Mouse (Mus musculus) CH12.LX (cell line): ENCODE results near the gene Mageb3. TPM values are rescaled to one million over a fixed set of nuclear protein-coding genes. Genes with fewer than 3 reads are reported as not detected.
A peak's percentile ranks its signal among the peaks of the same experiment; 100 is the strongest.
"Not testable (repeated sequence)": the region's sequence is repeated elsewhere in the genome, so short reads cannot be mapped to it uniquely, and the experiment has no call there.

Source experiments
- DNase-seq: peaks from one replicate; pipeline ENCODE4 v3.0.0-alpha.2; 2013; ENCODE audit errors: extremely low read depth
- H3K27ac ChIP-seq: 2 replicates; pipeline ENCODE4 v1.5.1; 2012; ENCODE audit warnings: low read depth, mild to moderate bottlenecking, control low read depth, moderate library complexity; ENCODE audit not compliant: insufficient read depth
- H3K27me3 ChIP-seq: replicated peaks from 2 replicates; pipeline ENCODE3; 2012; ENCODE audit warnings: inconsistent platforms
- H3K36me3 ChIP-seq, 2 experiments: replicated peaks in 1 of 2; 2 replicates each; pipeline versions ENCODE3 to v1.6.1; 2012; ENCODE audit warnings: inconsistent platforms in 1 of 2, low read length in 1 of 2, mild to moderate bottlenecking in 1 of 2, mixed read lengths in 1 of 2, moderate library complexity in 1 of 2; ENCODE audit not compliant: control insufficient read depth in 1 of 2, insufficient read depth in 1 of 2
- H3K4me1 ChIP-seq, 2 experiments: 2 replicates each; pipeline ENCODE4 v1.6.1; 2012; ENCODE audit warnings: inconsistent platforms in 1 of 2, moderate library complexity in 1 of 2; ENCODE audit not compliant: insufficient read depth in 2 of 2, control insufficient read depth in 1 of 2
- H3K4me2 ChIP-seq: 2 replicates; pipeline ENCODE4 v1.6.1; 2012; ENCODE audit warnings: low read depth, mild to moderate bottlenecking, control low read depth; ENCODE audit not compliant: poor library complexity, insufficient read depth, severe bottlenecking
- H3K4me3 ChIP-seq, 3 experiments: fragments of 150-350 bp in 1 of 3; sonication (generic) in 1 of 3; replicated peaks in 1 of 3; 2 replicates each; pipeline versions ENCODE3 to v1.5.1; 2011 to 2012; ENCODE audit warnings: low read depth in 2 of 3, low read length in 2 of 3, mild to moderate bottlenecking in 2 of 3, moderate library complexity in 2 of 3, control low read depth in 1 of 3, improper control_type of control experiment in 1 of 3, inconsistent platforms in 1 of 3, mixed read lengths in 1 of 3; ENCODE audit not compliant: poor library complexity in 1 of 3
- H3K79me2 ChIP-seq: replicated peaks from 2 replicates; pipeline ENCODE4 v1.6.1; 2012; ENCODE audit warnings: mild to moderate bottlenecking, moderate library complexity; ENCODE audit not compliant: control insufficient read depth, poor library complexity, insufficient read depth, severe bottlenecking; ENCODE audit errors: extremely low read depth
- H3K9ac ChIP-seq: 2 replicates; pipeline ENCODE4 v1.6.1; 2012; ENCODE audit warnings: low read depth, mild to moderate bottlenecking, control low read depth, moderate library complexity; ENCODE audit not compliant: insufficient read depth
- H3K9me3 ChIP-seq: replicated peaks from 2 replicates; pipeline ENCODE3; 2012; ENCODE audit warnings: low read length, inconsistent platforms, mixed read lengths
- CTCF ChIP-seq, 2 experiments: IDR thresholded peaks in 1 of 2; conservative IDR thresholded peaks in 1 of 2; 2 replicates each; pipeline ENCODE4 v1.5.1; 2011 to 2012; ENCODE audit warnings: low read depth in 2 of 2, low read length in 2 of 2, improper control_type of control experiment in 1 of 2, inconsistent platforms in 1 of 2, mild to moderate bottlenecking in 1 of 2, moderate library complexity in 1 of 2
- EP300 ChIP-seq: IDR thresholded peaks from 2 replicates; pipeline ENCODE4 v1.6.1; 2011; ENCODE audit warnings: low read length, improper control_type of control experiment
- JUN ChIP-seq: IDR thresholded peaks from 2 replicates; pipeline ENCODE4 v1.6.1; 2011; ENCODE audit warnings: low read depth, mild to moderate bottlenecking, low read length, improper control_type of control experiment, moderate library complexity; ENCODE audit not compliant: insufficient read depth
- MAFK ChIP-seq: IDR thresholded peaks from 2 replicates; pipeline ENCODE4 v1.6.1; 2011; ENCODE audit warnings: low read length, improper control_type of control experiment; ENCODE audit not compliant: insufficient replicate concordance
- NRF1 ChIP-seq: IDR thresholded peaks from 2 replicates; pipeline ENCODE4 v1.6.1; 2014; ENCODE audit warnings: low read depth, mild to moderate bottlenecking, inconsistent platforms, low read length, improper control_type of control experiment, moderate library complexity
- PAX5 ChIP-seq: IDR thresholded peaks from 2 replicates; pipeline ENCODE4 v1.6.1; 2012; ENCODE audit warnings: low read length, inconsistent platforms, mixed read lengths
- SIN3A ChIP-seq: IDR thresholded peaks from 2 replicates; pipeline ENCODE4 v1.6.1; 2012; ENCODE audit warnings: low read length, improper control_type of control experiment, inconsistent platforms
- TCF12 ChIP-seq: IDR thresholded peaks from 2 replicates; pipeline ENCODE4 v1.6.1; 2014; ENCODE audit warnings: low read depth, mild to moderate bottlenecking, inconsistent platforms, low read length, improper control_type of control experiment
- dilution Hi-C: fragments of 300-500 bp; cut with MboI; formaldehyde crosslinking; loops from 2 replicates; pipeline ENCODE4 v1.14.3; 2020; ENCODE audit warnings: low sequenced_read_pairs; ENCODE audit not compliant: extremely low pct_unique_long_range_greater_than_20kb, extremely low pct_ligation_motif_present
- in situ Hi-C: fragments of 300-500 bp; cut with MboI; formaldehyde crosslinking; loops from 3 replicates; pipeline ENCODE4 v1.14.3; 2019; ENCODE audit warnings: low sequenced_read_pairs, low pct_ligation_motif_present, low pct_unique_long_range_greater_than_20kb, mixed read lengths
- polyA plus RNA-seq: library from polyadenylated mRNA; unstranded; fragments of >175 nt; gene quantifications from 2 replicates; pipeline ENCODE4 v1.2.1, GENCODE M21; 2012; ENCODE audit warnings: low read depth; ENCODE audit not compliant: insufficient read length
- total RNA-seq, 2 experiments: library from RNA; depleted of rRNA; stranded (reverse); fragments of 300-350 nt in 1 of 2; fragments of >200 nt in 1 of 2; gene quantifications; 2 replicates each; pipeline ENCODE4 v1.2.3; 2012 to 2014

The Mageb3 gene
- total and polyA plus RNA-seq, 3 experiments: not detected

DNA sequence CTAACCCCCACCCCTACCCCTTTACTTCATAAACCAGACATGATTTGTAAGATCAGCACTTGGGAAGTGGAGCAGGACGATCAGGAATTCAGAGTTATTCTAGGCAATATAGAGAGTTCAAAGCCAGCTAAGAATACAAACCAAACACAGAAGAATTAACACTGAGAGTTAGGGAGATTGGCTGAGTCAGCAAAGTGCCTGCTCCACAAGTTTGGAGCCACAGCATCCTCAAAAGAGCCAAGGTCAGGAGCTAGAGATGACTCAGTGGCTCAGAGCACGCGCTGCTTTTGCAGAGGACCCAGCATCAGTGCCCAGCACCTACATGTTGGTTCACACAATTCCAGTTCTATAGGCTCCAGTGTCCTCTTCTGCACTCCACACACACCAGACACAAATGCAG is 12.5 kb downstream of the Mageb3 start:
- H3K9ac ChIP-seq: no peak overlapping the region
- H3K27me3 ChIP-seq: no peaks in the 10 kb centered on the region
- dilution Hi-C loops (no loop called here), in situ Hi-C loops (no loop called here)
- no peak for TF ChIP-seq PAX5
- peak; percentile 58; the same call in 1 of the 2 replicates for TF ChIP-seq MAFK
- no peaks in the 10 kb centered on the region for H3K36me3 ChIP-seq
- no peaks in the 10 kb centered on the region for H3K79me2 ChIP-seq
- H3K27ac ChIP-seq: no peak overlapping the region
- no peaks in the 10 kb centered on the region for H3K4me1 ChIP-seq
- no peak overlapping the region for H3K4me2 ChIP-seq
- no peaks in the 10 kb centered on the region for H3K9me3 ChIP-seq
- H3K4me3 ChIP-seq: no peak overlapping the region
- DNase-seq: no peak

DNA sequence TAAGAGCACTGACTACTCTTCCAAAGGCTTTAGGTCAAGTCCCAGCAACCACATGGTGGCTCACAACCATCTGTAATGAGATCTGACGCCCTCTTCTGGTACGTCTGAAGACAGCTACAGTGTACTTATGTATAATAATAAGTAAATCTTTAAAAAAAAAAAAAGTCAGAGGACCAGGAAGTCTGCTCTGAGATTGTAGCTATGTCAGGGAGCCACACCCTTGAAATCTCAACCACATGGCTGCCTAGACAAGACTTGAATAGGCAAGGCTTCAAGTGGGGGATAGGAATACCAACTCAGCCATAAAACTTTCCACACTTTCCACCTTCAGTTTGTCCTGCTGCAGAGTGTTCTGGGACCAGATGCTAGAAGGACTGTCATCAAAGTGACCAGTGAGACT is 18.3 kb downstream of the Mageb3 start:
- DNase-seq, in situ Hi-C loops, H3K4me1 ChIP-seq, H3K36me3 ChIP-seq, dilution Hi-C loops, H3K27me3 ChIP-seq, H3K9ac ChIP-seq, H3K27ac ChIP-seq, H3K4me3 ChIP-seq, H3K9me3 ChIP-seq, H3K79me2 ChIP-seq, H3K4me2 ChIP-seq: not testable (repeated sequence)
- peak in 1 of 2 experiments; percentile 27; a peak in 1 of 4 replicates for TF ChIP-seq CTCF (conservative IDR thresholded peaks at IDR 0.05 in 1 of 2, IDR thresholded peaks at IDR 0.05 in 1 of 2; ENCODE audit: low read depth in 2 of 2, low read length in 2 of 2)

DNA sequence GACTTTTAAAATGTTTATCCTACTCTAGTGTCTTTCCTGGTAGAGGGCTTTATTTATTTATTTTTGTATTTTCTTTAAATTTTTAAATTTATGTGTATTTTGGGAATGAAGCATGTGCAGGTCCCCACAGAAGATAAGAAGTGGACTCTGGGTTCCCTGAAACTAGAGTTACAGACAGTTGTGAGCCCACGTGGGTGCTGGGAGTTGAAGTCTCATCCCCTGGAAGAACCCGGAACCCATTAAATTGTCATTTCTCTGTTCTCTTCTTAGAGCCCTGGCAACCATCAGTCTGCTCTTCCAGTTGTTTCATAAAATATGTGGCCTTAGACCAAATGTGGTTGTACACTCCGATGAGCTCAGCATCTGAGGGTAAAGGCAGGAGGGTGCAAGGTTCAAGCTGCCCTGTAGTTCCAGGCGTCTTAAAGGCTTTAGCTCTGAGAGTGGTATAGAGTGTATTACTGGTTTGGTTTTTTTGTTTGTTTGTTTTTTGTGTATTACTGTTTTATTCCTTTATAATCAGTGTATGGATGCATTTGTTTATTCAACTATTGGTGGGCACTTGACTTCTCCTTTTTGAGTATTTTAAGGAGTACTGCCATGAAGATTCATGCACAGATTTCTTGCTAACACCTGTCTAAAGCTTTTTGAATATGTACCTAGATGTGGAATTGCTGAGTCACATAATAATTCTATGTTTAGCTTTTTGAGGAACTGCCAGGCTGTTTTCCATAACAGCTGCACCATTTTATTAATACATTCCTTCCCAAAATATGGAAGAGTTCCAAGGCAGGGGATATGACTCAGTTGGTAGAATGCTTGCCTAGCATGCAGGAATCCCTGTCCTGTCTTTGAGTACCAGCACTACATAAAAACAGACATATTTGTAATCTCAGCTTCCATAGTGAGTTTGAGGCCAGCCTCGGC is 39.6 kb downstream of the Mageb3 start:
- in situ Hi-C loops (no loop called here), dilution Hi-C loops (no loop called here)
- no peak overlapping the region for H3K4me3 ChIP-seq
- peaks cover 0 to 6% of the 10 kb centered on the region in 2 experiments; a peak in 1 of 4 replicates for H3K4me1 ChIP-seq
- no peak overlapping the region for H3K4me2 ChIP-seq
- H3K9me3 ChIP-seq: no peaks in the 10 kb centered on the region
- no peaks in the 10 kb centered on the region for H3K79me2 ChIP-seq
- H3K27ac ChIP-seq: no peak overlapping the region
- no peak for DNase-seq
- TF ChIP-seq NRF1 (no peak), SIN3A (no peak), EP300 (no peak), TCF12 (no peak), JUN (no peak)
- no peaks in the 10 kb centered on the region for H3K27me3 ChIP-seq
- H3K36me3 ChIP-seq: peaks cover 2 to 32% of the 10 kb centered on the region in 2 experiments
- H3K9ac ChIP-seq: no peak overlapping the region
